Mouse (Mus musculus): Measurements from ENCODE around the gene Tmc5.
A peak's percentile ranks its signal among the peaks of the same experiment; 100 is the strongest.

- TF ChIP-seq CTCF (IDR thresholded peaks at IDR 0.05; ENCODE audit: extremely low read depth, insufficient read depth, insufficient read length, insufficient replicate concordance): peak; percentile 39; the same call in 1 of the 2 replicates
- TF ChIP-seq POLR2A (IDR thresholded peaks at IDR 0.05; ENCODE audit: low read depth, low read length): no peak
Measured at GRCm38 (mm10) chr7:118688199-118688598, 91.1 kb downstream of the Tmc5 start.
